Mouse (Mus musculus) fat pad, adult 2 months (tissue): Measurements from ENCODE around the gene Krt33b.
A peak's percentile ranks its signal among the peaks of the same experiment; 100 is the strongest.

Experiments used
- DNase-seq: peaks from one replicate; pipeline ENCODE4 v3.0.0-alpha.2; 2011; ENCODE audit warnings: low read depth, low spot score; ENCODE audit errors: extremely low read depth

Gene Krt33b

DNA sequence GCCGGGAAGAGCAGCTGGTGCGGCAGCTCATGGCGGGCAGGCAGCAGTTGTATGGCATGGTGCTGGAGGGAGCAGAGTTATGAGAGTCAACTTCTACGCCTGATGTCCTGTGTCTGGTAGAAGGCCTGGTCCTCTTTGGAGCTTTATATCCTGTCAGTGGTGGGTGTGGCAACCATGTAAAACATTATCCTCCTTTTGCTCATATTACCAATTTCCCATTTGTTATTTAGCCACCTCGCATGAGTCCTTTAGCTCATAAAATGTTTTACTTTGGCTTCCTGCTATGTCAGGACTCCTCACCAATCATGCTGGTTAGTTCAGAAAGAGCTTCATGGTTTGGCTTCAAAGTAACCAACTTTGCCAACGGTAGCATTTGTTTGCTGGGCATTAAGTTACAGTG lies at the start of gene Krt33b:
Gene Krt33b (minus strand): TSS at position 101 of the 400 bp plus-strand sequence.
- DNase-seq: no peak

DNA sequence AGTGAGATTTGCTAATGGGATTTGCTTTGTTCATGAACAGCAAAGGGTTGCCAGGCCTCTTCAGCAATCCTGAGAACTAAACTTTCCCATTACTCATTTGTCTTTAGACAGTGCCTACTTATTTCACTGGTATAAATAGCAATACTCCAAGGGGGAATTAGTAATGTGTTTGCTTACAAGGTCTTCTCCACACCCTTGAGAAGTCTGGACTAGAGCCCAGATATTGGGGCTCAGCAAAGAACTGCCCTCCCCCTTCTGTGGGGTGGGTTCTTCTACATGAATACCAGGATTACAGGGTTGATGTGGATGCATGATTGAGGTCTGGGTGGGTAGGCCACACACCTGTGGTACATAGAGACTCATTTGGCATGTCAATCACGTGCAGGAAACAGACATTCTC lies 44.2 kb upstream of the Krt33b start:
- DNase-seq: no peak

DNA sequence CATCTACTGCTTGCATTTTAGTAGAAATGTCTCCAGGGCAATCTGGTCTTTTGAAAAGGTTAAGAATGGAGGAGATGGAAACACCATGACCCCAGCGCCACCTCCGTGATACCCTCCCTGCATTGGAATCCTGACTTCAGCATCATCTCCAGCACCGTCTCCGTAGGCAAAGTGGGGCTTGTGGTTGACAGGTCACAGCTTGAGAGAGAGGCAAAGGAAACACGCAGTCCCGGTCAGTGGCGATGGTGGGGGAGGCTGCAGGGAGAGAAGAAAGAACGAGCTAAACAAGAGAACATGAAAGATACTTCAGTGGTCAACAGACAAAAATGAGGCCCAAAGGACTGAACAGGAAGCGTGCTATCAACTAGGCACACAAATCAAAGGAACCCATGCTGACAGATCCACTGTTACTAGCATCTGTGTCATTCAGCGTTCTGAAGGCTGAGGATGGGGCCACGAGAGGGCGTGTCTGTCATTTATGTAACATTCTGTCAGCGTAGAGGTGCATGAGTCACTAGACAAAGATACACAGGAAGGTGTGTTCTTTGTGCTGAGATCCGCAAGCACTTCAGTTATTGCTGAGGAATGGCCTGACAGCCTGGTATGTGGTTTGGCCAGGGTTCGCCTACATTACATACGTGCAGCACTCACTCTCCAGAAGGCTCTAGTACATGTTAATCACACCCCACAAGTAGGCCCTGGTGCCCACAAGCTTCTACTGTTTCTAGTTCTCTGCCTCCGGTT lies 37.8 kb upstream of the Krt33b start:
- DNase-seq: peak; percentile 25

DNA sequence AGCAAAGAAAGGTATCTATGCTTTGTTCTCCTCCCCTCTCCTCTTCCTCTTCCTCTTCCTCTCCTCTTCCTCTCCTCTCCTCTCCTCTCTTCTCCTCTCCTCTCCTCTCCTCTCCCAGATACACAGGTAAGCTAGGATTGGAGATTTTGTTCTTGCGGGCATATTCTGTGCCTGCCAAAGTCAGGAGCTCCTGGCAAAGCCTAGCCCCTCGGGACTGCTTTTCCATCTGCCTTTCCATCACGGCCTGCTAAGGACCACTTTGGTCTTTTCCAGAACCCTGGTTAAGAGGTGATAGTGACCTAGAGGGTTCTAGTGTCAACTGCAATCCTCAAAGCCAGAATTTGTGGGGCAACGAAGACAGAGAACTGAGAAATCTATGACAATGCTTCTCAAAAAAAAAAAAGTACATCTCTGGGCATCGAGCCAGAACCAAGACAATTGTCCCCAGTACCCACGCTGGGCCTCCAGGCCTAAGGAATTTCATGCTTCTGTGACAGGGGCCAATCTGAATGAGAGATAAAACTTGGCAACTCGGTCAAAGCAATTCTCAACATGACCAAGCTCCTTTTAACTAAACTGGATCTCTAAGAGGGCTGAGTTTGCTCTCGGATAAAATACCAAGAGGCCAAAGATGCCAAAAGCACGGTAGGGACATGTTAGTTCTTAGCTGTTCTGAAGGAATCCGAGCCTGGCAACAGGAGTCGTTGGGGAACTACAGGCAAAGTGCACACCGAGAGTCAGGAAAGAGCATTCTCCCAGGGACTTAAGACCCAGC lies 36.8 kb upstream of the Krt33b start:
- DNase-seq: peak; percentile 91

DNA sequence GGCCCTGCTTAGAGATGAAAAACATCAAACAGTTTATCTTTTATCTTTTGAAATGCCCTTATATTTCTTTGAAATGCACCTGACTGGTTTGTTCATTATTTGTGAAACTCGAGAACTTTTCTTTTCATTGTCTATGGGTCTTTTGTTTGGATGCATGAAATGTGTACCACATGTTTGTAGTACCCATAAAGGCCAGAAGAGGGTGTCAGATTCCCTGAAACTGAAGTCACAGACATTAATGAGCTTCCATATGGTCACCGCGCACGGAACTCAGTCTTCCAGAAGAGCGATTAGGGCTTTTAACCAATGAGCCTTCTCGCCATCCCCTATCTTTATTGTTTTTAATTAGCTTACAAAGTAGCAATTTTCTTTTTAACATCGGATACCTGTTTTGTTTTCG lies 29.2 kb upstream of the Krt33b start:
- DNase-seq: no peak

DNA sequence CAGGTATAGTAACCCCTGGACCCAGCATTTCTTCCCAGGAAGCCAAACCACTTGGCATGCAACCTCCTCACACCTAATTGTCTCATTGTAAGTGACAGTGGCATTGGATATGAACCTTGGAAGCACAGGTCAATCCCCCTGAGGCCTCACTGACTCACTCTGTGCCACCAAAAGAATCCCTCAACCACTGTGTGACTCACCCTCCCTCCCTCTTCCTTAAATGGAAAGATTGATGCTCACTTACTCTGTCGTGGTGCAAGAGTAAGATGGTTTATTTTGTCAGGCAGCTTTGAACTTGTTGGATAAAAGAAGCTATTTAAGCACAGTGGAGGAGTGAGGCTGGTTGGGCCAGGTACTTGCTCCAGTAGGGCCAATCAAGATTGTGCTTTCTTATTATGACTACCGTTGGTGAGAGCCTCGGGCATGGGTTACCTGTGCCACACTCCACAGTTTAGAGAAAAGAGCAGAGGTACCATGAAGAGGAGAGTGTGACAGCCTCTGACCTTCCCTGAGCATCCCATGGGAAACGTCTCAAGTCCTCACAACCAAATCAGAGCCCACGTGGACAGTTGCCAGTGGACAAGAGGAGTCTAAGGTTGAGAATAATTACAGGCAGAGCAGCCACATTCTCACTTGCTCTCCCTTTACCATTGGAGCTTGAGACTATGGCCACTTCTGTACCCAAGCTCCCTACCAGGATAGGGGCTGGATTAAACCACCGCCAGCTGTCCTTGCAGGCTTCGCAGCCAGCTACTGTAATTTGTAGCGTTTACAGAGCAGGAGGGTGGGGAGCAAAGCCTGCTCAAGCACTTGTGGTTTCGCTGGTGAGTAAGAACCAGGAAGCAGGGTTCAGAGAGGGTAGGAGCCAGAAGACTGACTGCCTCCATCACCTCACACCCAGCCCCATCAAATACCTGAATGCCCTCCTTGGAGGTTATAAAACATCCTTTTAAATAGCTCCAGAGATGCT lies 26.3 kb upstream of the Krt33b start:
- DNase-seq: peak; percentile 64

DNA sequence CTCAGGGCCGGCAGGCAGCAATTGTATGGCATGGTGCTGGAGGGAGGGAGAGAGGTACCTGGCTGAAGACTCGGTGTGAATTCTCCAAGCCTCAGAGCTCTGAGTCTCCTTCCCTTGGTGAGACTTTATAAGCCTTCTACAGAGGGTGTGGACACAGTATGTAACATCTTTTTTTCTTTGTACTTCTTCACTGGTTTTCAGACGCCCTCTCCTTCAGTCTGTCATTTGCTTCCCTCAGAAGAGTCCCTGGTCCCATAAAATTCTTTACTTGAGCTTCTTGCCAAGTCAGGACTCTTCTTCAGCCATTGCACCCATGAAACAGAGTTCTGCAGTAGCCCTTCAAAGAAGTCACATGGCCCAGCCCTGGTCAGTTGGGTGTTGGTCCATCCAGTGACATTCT lies 20.8 kb upstream of the Krt33b start, which contains the start of gene Krt31:
Gene Krt31 (minus strand): TSS at position 101 of the 400 bp plus-strand sequence.
- no peak for DNase-seq

DNA sequence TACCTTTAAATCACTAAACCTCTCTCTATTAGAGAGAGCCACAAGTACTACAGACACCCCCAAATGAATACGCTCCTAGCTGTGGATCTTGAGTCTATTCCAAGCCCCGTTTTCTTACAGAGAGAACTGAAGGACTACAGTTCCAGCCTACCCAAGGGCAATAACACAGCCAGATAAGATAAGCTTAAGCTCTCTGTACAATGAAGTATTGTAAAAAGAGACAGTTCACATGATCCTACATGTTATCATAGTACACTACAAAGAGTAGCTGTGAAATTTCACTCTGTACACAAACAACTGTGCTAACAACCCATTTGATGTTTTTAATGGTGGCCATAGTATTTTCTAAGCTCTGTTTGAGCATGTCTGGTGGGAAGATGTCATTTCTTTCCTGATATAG lies 17.5 kb upstream of the Krt33b start:
- DNase-seq: no peak

DNA sequence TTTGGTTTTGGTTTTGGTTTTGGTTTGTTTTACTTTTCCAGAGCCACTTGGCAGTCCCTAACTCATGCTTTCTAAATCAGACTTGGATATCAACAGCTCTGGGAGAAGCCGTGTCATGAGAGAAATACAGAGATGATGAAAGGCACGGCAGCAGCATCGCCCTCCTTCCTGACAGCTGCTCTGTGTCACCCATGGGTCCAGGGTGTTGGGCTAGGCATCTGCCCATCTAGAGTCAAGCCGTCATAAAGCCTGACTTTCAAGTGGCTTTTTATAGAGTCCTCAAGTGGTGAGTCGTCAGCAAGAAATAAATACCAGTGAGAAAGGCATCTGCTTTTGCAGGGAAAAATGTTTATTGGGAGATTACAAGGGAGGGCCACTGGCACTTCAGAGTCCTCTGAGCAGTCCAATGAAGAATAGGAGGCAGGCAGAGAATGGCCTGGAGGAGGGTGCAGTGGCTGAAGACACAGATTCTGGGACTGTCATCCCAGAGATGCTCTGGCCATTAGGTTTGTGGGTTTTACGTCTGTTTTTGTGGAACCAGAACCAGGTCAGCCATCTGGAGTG lies 16.7 kb upstream of the Krt33b start:
- no peak for DNase-seq

DNA sequence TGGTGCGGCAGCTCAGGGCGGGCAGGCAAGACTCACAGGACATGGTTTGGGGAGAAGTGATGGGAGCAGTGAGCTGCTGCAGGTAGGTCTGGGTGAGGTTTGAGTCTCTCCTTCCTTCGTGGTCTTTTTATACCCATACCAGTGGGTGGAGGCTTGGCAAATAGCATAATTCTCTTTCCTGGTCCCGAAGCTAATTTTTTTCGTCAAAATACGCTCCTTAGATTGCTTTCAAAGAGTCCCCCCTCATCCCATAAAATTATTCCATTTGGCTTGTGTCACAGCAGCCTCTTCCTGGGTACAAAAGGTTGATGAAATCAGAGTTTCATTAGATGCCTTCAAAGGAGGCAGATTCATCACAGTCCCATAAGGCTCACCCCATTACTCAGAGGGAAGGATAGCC lies 11.8 kb upstream of the Krt33b start, which contains the start of gene Krt34:
Gene Krt34 (minus strand): TSS at position 101 of the 400 bp plus-strand sequence.
- DNase-seq: no peak

DNA sequence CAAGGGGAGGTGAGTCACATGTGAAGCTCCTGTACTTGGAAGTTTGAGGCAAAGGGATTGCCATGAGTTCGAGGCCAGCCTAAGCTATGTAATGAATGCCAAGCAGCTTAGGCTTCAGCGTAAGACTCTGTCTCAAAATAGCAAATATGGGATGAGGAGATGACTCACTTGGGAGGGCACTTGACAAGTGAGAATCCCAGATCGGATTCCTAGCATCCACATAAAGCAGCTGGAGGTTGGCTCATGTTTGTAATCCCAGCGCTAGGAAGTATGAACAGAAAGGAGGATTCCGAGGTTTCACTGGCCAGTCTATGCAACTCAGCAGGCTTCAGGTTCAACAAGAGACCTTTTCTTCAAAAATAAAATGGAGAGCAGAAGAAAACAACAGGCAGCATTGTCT lies 8.2 kb downstream of the Krt33b start:
- no peak for DNase-seq

DNA sequence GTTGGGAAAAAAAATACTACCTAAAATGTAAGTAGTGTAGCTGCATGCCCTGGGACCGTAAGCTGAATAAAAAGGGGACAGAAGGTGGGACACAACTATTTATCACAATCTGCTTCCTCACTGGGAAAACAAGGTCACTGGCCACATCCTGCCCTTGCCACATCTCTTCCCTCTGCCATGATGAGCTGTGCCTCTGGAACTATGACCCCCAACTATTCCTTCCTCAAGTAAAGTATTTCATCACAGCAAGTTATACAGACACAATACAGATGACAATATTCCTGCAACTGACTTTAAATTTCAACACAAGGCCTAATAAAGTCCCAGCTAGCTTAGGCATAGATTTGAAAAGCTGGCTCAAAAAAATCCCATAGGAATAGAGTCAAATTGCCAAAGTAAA lies 10.2 kb downstream of the Krt33b start:
- no peak for DNase-seq

DNA sequence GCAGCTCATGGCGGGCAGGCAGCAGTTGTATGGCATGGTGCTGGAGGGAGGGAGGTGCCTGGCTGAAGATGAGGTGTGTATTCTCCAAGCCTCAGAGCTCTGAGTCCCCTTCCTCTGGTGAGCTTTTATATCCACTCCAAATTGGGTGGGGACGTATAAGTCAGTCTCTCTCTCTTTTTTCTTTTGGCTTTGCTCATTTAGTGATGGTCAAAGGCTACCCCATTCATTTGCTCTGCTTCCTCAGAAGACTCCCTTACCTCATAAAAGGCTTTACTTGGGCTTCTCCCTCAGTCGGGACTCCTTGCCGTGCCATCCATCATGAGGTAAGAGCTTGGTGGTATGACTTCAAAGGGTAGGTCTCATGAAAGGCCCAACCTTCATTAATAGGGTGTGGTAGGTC lies 13.6 kb downstream of the Krt33b start, which contains the start of gene Krt33a:
Gene Krt33a (minus strand): TSS at position 101 of the 400 bp plus-strand sequence.
- no peak for DNase-seq

DNA sequence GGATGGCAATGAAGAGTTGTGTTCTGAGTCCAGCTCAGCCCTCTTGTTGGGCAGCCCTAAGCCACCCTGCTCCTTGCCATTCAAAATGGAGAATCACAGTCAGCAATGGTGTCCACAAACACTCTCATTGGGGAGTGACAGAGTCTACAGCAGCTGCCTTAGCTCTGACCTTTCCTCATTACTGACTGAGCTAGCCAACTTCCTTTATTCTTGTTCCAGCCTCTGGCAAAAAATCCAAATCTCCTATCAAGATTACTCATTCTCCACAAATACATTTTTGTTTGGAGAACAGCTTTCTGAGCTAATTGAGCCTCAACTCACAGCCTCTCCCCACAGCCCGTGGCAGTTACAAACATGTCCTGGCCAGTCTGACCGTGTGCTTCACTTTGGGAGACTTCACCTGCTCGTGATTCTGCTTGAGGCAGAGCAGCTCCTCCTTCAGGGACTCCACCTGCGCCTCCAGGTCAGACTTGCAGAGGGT lies 15.9 kb downstream of the Krt33b start:
- DNase-seq: no peak

DNA sequence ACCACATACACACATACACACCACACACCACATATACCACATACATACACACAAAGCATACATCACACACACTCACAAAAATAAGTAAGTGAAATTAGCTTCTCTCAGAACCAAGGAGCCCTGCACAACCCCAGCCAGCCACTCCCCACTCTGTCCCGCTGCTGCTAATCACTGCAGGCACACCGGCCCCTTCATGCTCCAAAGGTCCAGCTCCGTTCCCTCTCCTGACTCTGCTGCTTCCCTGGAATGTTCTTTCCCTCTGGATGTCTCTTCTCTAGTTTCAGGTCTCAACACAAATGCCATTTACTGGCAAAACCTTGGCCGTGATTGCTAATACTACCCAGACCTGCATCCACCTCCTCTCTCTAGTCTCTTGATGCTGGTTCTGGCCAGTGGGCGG lies 19.0 kb downstream of the Krt33b start:
- no peak for DNase-seq

DNA sequence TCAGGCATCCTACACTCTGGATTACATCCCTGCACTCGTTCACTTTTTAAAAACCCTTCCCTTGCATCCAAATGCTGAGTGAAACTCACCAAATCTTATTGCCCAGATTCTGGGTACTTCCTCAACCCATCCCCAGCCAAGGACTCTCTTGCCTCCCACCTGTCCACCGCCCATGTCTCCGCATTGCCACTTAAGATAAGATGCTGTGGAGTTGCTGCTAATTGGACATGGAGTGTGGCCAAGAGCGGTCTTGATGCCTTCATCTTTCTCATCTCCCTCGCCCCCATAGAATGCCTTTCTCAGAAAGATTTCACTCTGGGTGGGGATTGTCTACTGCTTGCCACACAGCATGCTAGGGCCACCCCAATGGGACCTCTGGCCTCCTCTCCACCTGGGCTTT lies 21.3 kb downstream of the Krt33b start:
- no peak for DNase-seq

DNA sequence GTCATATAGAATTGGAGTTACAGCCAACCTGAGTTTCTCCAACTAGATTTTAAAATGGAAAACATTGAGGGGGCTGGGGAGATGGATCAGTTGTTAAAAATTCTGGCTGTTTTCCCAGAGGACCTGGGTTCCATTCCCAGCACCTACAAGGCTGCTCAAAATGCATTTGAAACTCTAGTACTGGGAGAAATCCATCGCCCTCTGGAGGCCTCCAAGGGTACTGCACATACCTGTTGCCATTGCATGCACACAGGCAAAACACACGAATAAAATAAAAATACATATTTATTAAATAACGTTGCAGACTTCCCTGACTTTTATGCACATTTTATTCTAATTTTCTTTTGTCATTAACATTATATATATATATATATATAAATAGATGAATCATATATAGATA lies 23.0 kb downstream of the Krt33b start:
- DNase-seq: no peak

DNA sequence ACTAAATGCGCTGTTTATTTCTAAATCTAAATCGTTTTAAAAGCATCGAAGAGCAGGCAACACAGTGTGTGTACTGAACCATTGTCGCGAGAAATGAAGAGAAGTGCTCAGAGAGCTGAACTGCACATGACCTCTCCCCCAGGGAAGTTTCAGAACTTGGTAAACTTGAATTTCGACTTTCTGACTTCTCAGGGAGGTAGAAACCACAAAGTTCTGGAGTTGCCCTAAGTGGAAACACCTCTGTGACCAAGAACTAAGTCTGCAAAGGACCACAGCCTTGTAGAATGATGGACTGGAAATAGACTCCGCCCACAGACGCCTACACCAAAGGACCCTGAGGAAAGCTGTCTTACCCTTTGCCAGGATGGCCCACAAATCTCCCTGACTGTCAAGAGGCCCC lies 23.8 kb downstream of the Krt33b start:
- peak; percentile 37 for DNase-seq

DNA sequence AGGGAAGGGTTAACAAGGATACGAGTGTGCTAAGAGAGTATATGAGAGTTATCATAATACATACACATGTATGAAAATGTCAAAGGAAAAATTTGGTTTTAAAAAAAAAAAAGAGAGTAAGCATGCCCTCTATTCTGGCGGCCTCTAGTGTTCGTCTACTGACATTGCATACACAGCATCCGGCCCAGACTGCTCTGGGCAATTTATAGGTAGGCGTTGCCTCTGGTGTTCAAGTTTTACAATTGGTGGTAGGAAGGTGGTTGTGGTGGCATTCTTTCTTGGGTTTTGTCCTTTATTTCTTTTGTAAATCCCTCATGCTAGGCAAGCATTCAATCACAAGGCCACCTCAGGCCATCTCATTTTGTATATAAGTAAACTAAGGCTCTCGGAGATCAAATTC lies 24.8 kb downstream of the Krt33b start:
- DNase-seq: no peak

DNA sequence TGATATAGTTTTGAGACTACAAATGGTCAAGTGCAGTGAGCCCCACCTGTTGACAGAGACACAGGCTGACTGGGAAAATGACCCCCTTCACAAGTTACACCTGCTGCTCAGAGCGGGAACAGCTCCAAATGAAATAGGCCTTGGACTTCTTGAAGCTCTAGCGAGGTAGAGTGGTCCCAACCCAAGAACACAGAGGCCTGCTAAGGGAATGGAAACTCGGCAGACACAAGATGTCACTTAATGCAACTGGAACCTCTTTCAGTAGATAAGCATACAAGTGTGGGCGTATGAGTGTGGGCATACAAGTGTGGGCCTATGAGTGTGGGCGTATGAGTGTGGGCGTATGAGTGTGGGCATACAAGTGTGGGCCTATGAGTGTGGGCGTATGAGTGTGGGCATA lies 30.6 kb downstream of the Krt33b start:
- no peak for DNase-seq

DNA sequence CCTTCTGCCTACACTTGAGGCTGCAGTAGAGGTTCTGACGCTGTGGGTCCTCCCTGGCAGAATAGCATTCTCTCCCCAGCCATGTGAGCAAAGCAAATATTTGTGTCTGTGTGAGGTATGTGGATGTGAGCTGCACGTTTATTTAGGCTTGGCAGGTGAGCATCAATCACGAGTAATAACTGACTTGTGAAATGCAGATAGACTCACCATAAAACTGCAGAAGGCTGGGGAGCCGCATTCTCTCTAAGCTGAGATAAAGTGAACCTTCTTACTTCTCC lies 35.3 kb downstream of the Krt33b start:
- no peak for DNase-seq
